ENCODE assay signal across 13 mouse cellular contexts in genomic region chr4:108782421-108783085, GRCm38 (mm10). TPM values are rescaled to one million over a fixed set of nuclear protein-coding genes. Genes with fewer than 3 reads are reported as not detected.
DNase-seq lines count a peak whose midpoint lies in the region; ATAC-seq and TF ChIP-seq lines count a peak whose summit lies in the region.
"Had no signal": no experiment of that assay in that cellular context is flagged by ENCODE, and none has a peak within 500 bp of the region (broad histone marks: within the 10 kb centered on the region; RNA-seq: fewer than 3 reads in every experiment).

No protein-coding gene starts in this region.

- DNase-seq in heart, adult 11 months: peak; percentile 81
- DNase-seq in NIH3T3 (ENCODE audit: low read depth): peak; percentile 60
- no peak for DNase-seq in kidney, adult 2 months
- DNase-seq: liver, postnatal 0 days; retina, postnatal 1 day; thymus, postnatal 36 days had no signal

- no peak overlapping the region for H3K4me3 ChIP-seq in heart, embryonic 12.5 days
- H3K4me3 ChIP-seq in olfactory bulb, adult 2 months (ENCODE audit: insufficient read depth, low read depth, low read length): no peak overlapping the region
- no peak overlapping the region for H3K4me3 ChIP-seq in kidney, adult 2 months (ENCODE audit: insufficient read depth, low read depth, low read length)

- WGBS in heart, embryonic 12.5 days: 27% methylated on average over 8 of the region's 8 CpGs
- WGBS in olfactory bulb, adult 2 months: 12% methylated on average over 8 of the region's 8 CpGs
- 50% methylated on average over 8 of the region's 8 CpGs for WGBS in kidney, adult 2 months

- no peaks in the 10 kb centered on the region for H3K9me3 ChIP-seq in heart, embryonic 12.5 days (replicated peaks)
- H3K9me3 ChIP-seq: G1E had no signal

- ATAC-seq in heart, embryonic 12.5 days (ENCODE audit: insufficient number of reproducible peaks, low FRiP score): no peak
- peak; percentile 36 for ATAC-seq in frontal cortex, adult (ENCODE audit: low TSS enrichment)
- ATAC-seq in activated CD4-positive, CD25-positive, alpha-beta regulatory T cell, adult 4 months: no peak
- no peak for ATAC-seq in megakaryocyte progenitor cell, adult 5-6 weeks (replicated peaks; ENCODE audit: poor library complexity)
- ATAC-seq: forebrain, embryonic 16.5 days; liver, postnatal 0 days had no signal

- TF ChIP-seq POLR2A in olfactory bulb, adult 2 months (IDR thresholded peaks at IDR 0.05; ENCODE audit: insufficient read depth, low read depth, low read length): no peak
- no peak for TF ChIP-seq POLR2A in kidney, adult 2 months (IDR thresholded peaks at IDR 0.05; ENCODE audit: low read depth, low read length)

- no peak overlapping the region for H3K9ac ChIP-seq in heart, embryonic 12.5 days
- H3K9ac ChIP-seq: liver, postnatal 0 days had no signal

- no peaks in the 10 kb centered on the region for H3K27me3 ChIP-seq in heart, embryonic 12.5 days (replicated peaks)
- no peaks in the 10 kb centered on the region for H3K27me3 ChIP-seq in kidney, adult 2 months (replicated peaks; ENCODE audit: control insufficient read depth, insufficient read depth, low read length)

- H3K4me1 ChIP-seq in heart, embryonic 12.5 days (replicated peaks): peaks cover 7% of the 10 kb centered on the region; the same call in 1 of the 2 replicates
- H3K4me1 ChIP-seq in olfactory bulb, adult 2 months (ENCODE audit: control insufficient read depth, insufficient read depth, low read length): peaks cover 2% of the 10 kb centered on the region; the same call in 1 of the 2 replicates
- H3K4me1 ChIP-seq in kidney, adult 2 months (ENCODE audit: control insufficient read depth, insufficient read depth, low read length): peaks cover 7% of the 10 kb centered on the region; the same call in 1 of the 2 replicates

- no peak overlapping the region for H3K4me2 ChIP-seq in heart, embryonic 12.5 days

- TF ChIP-seq CTCF in olfactory bulb, adult 2 months (IDR thresholded peaks at IDR 0.05; ENCODE audit: insufficient read depth, low read depth, low read length): no peak
- no peak for TF ChIP-seq CTCF in kidney, adult 2 months (conservative IDR thresholded peaks at IDR 0.05; ENCODE audit: insufficient read depth, insufficient read length, low read depth, low read length)

- no peaks in the 10 kb centered on the region for H3K36me3 ChIP-seq in heart, embryonic 12.5 days
- H3K36me3 ChIP-seq in kidney, adult 2 months (ENCODE audit: control insufficient read depth, insufficient read depth, low read length): no peaks in the 10 kb centered on the region
- H3K36me3 ChIP-seq: G1E had no signal

- H3K27ac ChIP-seq in heart, embryonic 12.5 days (ENCODE audit: poor library complexity, severe bottlenecking): no peak overlapping the region
- peak overlapping the region; percentile 75 for H3K27ac ChIP-seq in olfactory bulb, adult 2 months (ENCODE audit: insufficient read depth, low read depth, low read length)
- no peak overlapping the region for H3K27ac ChIP-seq in kidney, adult 2 months (ENCODE audit: insufficient read depth, low read depth, low read length)

RNA-seq across cellular contexts. Expression of gene Zfyve9, which starts 2.0 kb away (rescaled TPM):
- polyA plus RNA-seq in heart, embryonic 12.5 days (2016; fragmentation: Nextera tagmentation; extraction: Ambion mirVana): 3.6 TPM in 2 replicates
- polyA plus RNA-seq in olfactory bulb, adult 2 months (2012; ENCODE audit: insufficient read depth, insufficient read length, low replicate concordance, missing spikeins): 65.1 TPM in 1 of 2 replicates, not detected in the other
- under 1 TPM; 0.42 to 0.69 TPM for polyA plus RNA-seq in activated CD4-positive, CD25-positive, alpha-beta regulatory T cell, adult 4 months (2017; shearing (Covaris generic))
- total RNA-seq in megakaryocyte progenitor cell, adult 5-6 weeks (2015): 0.15 and 0.90 TPM in 2 replicates
- total RNA-seq in megakaryocyte progenitor cell, adult 5-6 weeks (2017): 0.33 and 0.41 TPM in 2 replicates
- 5.2 and 6.5 TPM in 2 replicates for polyA plus RNA-seq in kidney, adult 2 months (2012; rRNA removed)
- polyA plus RNA-seq: G1E had no signal

RNA-seq across cellular contexts. Expression of gene Btf3l4, which starts 50.9 kb away (rescaled TPM):
- 182 and 186 TPM in 2 replicates for polyA plus RNA-seq in heart, embryonic 12.5 days (2016; fragmentation: Nextera tagmentation; extraction: Ambion mirVana)
- not detected in 2 replicates for polyA plus RNA-seq in olfactory bulb, adult 2 months (2012; ENCODE audit: insufficient read depth, insufficient read length, low replicate concordance, missing spikeins)
- polyA plus RNA-seq in activated CD4-positive, CD25-positive, alpha-beta regulatory T cell, adult 4 months (2017; shearing (Covaris generic)): 10 to 100 TPM; 72.3 to 73.4 TPM
- total RNA-seq in megakaryocyte progenitor cell, adult 5-6 weeks (2015): 92.8 and 111 TPM in 2 replicates
- 68.1 and 77.3 TPM in 2 replicates for total RNA-seq in megakaryocyte progenitor cell, adult 5-6 weeks (2017)
- polyA plus RNA-seq in kidney, adult 2 months (2012; rRNA removed): 12.7 and 16.7 TPM in 2 replicates

RNA-seq across cellular contexts. Expression of gene Txndc12, which starts 51.8 kb away (rescaled TPM):
- 138 and 141 TPM in 2 replicates for polyA plus RNA-seq in heart, embryonic 12.5 days (2016; fragmentation: Nextera tagmentation; extraction: Ambion mirVana)
- not detected in 2 replicates for polyA plus RNA-seq in olfactory bulb, adult 2 months (2012; ENCODE audit: insufficient read depth, insufficient read length, low replicate concordance, missing spikeins)
- 10 to 100 TPM; 58.5 to 69.9 TPM for polyA plus RNA-seq in activated CD4-positive, CD25-positive, alpha-beta regulatory T cell, adult 4 months (2017; shearing (Covaris generic))
- 74.7 and 75.3 TPM in 2 replicates for total RNA-seq in megakaryocyte progenitor cell, adult 5-6 weeks (2015)
- 87.4 and 88.7 TPM in 2 replicates for total RNA-seq in megakaryocyte progenitor cell, adult 5-6 weeks (2017)
- polyA plus RNA-seq in kidney, adult 2 months (2012; rRNA removed): 22.5 and 25.3 TPM in 2 replicates
